Mouse (Mus musculus) hematopoietic stem cell, adult 5-6 weeks (primary cell): ENCODE measurements around the gene Gcnt2. TPM values are rescaled to one million over a fixed set of nuclear protein-coding genes. Genes with fewer than 3 reads are reported as not detected.

ENCODE experiments used
- ATAC-seq, 2 experiments: fragments of 125-278 bp in 1 of 2; replicated peaks in 1 of 2; 2 replicates each; pipeline ENCODE4 v1.8.0; 2016 to 2017; ENCODE audit warnings: inconsistent platforms in 2 of 2, mild to moderate bottlenecking in 2 of 2, moderate number of reproducible peaks in 2 of 2, low read depth in 1 of 2, moderate TSS enrichment in 1 of 2; ENCODE audit not compliant: low FRiP score in 2 of 2, poor library complexity in 2 of 2, severe bottlenecking in 2 of 2, insufficient read depth in 1 of 2, low TSS enrichment in 1 of 2
- total RNA-seq: library from RNA; stranded (forward); fragments of 172-1452, 232-1000 nt; gene quantifications from 2 replicates; pipeline ENCODE4 v1.2.3, GENCODE M21; 2017

Gcnt2 gene
- total RNA-seq, 1 experiment from 2014 or later, result 210 TPM

- 0 out of 4 replicates have a peak, but pooled peaks of 1 of the 2 experiments have one; percentile 17 for ATAC-seq
These were observed 140.8 kb downstream of the Gcnt2 start for GRCm38 (mm10) chr13:41000140-41000925.

GRCm38 (mm10) chr13:41000926-41001639, 141.5 kb downstream of the Gcnt2 start, which contains the start of gene Pak1ip1:
Pak1ip1 (plus strand) TSS chr13:41001023.
- peak; percentile 88 to 94 for ATAC-seq

GRCm38 (mm10) chr13:41002001-41002400, 142.4 kb downstream of the Gcnt2 start:
- ATAC-seq, result no peak

- no peak for ATAC-seq
These were observed 146.7 kb downstream of the Gcnt2 start for GRCm38 (mm10) chr13:41006244-41006643.

- ATAC-seq, result no peak
These were observed 148.7 kb downstream of the Gcnt2 start for GRCm38 (mm10) chr13:41008271-41008670.

GRCm38 (mm10) chr13:41008946-41009345, 149.4 kb downstream of the Gcnt2 start:
- ATAC-seq, result no peak

Other genes starting within 250 kb of the Gcnt2 start
- not detected in 2 replicates for gene Tfap2a, start 121.4 kb upstream of the Gcnt2 start, total RNA-seq
- 94.5 and 95.9 TPM in 2 replicates for gene Pak1ip1, start 141.3 kb downstream of the Gcnt2 start, total RNA-seq
- 74.5 and 94.6 TPM in 2 replicates for gene Tmem14c, start 156.5 kb downstream of the Gcnt2 start, total RNA-seq
- not detected in 2 replicates for gene Mak, start 220.0 kb downstream of the Gcnt2 start, total RNA-seq